Mouse (Mus musculus) midbrain, embryonic 14.5 days (tissue): Measurements from ENCODE around the gene Cenpi. TPM values are rescaled to one million over a fixed set of nuclear protein-coding genes. Genes with fewer than 3 reads are reported as not detected.

Source experiments
- ATAC-seq: fragments of 200-750 bp; cut with Nextera tagmentation; 2 replicates; pipeline ENCODE4 v1.8.0; 2017; ENCODE audit warnings: moderate number of reproducible peaks, moderate library complexity; ENCODE audit not compliant: low FRiP score, low TSS enrichment
- DNase-seq: peaks from one replicate; pipeline ENCODE4 v3.0.0-alpha.2; 2015
- H3K27ac ChIP-seq: fragments of 300-500 bp; sonication (generic); replicated peaks from 2 replicates; pipeline ENCODE4 v1.5.1; 2014; ENCODE audit warnings: mild to moderate bottlenecking, low read depth, low read length, moderate library complexity
- H3K27me3 ChIP-seq: fragments of 300-500 bp; sonication (generic); 2 replicates; pipeline ENCODE4 v1.6.1; 2014; ENCODE audit warnings: low read length, control low read depth, mixed read lengths; ENCODE audit not compliant: control insufficient read depth, insufficient read depth
- H3K36me3 ChIP-seq: fragments of 300-500 bp; sonication (generic); 2 replicates; pipeline ENCODE4 v1.6.1; 2014; ENCODE audit warnings: low read length, control low read depth; ENCODE audit not compliant: control insufficient read depth, insufficient read depth
- H3K4me1 ChIP-seq: fragments of 300-500 bp; sonication (generic); 2 replicates; pipeline ENCODE4 v1.6.1; 2014; ENCODE audit warnings: mild to moderate bottlenecking, antibody characterized with exemption, low read length, control low read depth; ENCODE audit not compliant: control insufficient read depth, insufficient read depth
- H3K4me2 ChIP-seq: fragments of 300-500 bp; sonication (generic); 2 replicates; pipeline ENCODE4 v1.6.1; 2014; ENCODE audit warnings: mild to moderate bottlenecking, low read length, moderate library complexity
- H3K4me3 ChIP-seq: fragments of 300-500 bp; sonication (generic); replicated peaks from 2 replicates; pipeline ENCODE4 v1.5.1; 2014; ENCODE audit warnings: low read depth, low read length
- H3K9ac ChIP-seq: fragments of 300-500 bp; sonication (generic); replicated peaks from 2 replicates; pipeline ENCODE4 v1.6.1; 2014; ENCODE audit warnings: mild to moderate bottlenecking, low read length, moderate library complexity
- H3K9me3 ChIP-seq: fragments of 300-500 bp; sonication (generic); 2 replicates; pipeline ENCODE4 v1.6.1; 2016; ENCODE audit warnings: low read length, control low read depth, mixed read lengths; ENCODE audit not compliant: control insufficient read depth
- WGBS: fragments of 180-500 bp; shearing (Covaris S2); extraction: QIAGEN DNeasy Blood & Tissue Kit; methylation state at CpG from one replicate; pipeline ENCODE4 v1.1.7; 2014; 5-methylcytosine and 5-hydroxymethylcytosine counted together
- polyA plus RNA-seq: library from polyadenylated mRNA; unstranded; fragments of >200 nt; fragmentation: Nextera tagmentation; extraction: Ambion mirVana; gene quantifications from 2 replicates; pipeline ENCODE4 v1.2.1, GENCODE M21; 2014

Gene Cenpi
- 5.7 and 8.6 TPM in 2 replicates for polyA plus RNA-seq

DNA sequence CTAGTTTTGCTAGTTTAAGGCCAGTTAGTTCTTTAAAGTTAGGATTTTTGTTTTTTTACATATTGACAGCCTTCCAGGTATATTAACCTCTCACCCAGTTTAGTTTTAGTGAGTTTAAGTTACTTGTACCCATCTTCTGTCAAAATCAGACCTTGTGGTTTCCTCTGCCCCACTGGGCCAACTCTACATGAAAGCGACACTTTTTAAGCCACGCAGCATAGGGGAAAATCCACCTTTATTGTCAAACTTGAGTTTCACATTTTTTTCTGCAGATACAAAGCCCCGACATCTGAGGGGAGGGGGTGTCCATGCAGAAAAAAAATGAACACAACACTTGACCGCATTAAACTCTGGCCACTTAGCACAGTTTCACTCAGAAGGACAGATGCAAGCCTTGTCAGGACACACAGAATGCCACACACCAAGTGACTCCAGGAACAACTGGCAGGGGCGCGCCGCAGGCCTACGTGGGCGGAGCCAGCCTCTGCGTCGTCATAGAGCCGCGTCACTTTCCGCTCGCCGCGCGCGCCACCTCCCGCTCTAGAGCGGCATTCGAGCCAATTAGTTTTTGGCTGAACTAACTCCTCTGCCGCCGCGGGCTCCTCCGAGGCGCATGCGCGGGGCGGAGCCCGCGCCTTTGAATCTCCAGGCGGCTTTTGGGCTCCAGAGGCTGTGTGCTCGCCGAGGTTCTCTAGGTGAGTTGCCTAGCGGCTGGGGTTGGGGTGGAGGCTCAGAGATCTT is at the start of gene Cenpi:
Gene Cenpi, plus strand, starts transcription at position 551 of the 741 bp plus-strand sequence.
- peak; percentile 92 for DNase-seq
- H3K9me3 ChIP-seq: no peaks in the 10 kb centered on the region
- H3K4me1 ChIP-seq: no peaks in the 10 kb centered on the region
- 21% methylated on average over 36 of the region's 36 CpGs for WGBS
- no peaks in the 10 kb centered on the region for H3K27me3 ChIP-seq
- H3K4me3 ChIP-seq: peak within 1 kb of the TSS; percentile 36
- peak within 1 kb of the TSS; percentile 57 for H3K4me2 ChIP-seq
- no peak within 1 kb of the TSS for H3K27ac ChIP-seq
- peak within 1 kb of the TSS; percentile 36; the same call in 1 of the 2 replicates for H3K9ac ChIP-seq
- H3K36me3 ChIP-seq: no peaks in the 10 kb centered on the region
- peak; percentile 92 for ATAC-seq

- ATAC-seq (no peak), DNase-seq (no peak)
- Histone ChIP-seq H3K4me1 (no peaks in the 10 kb centered on the region), H3K4me3 (no peak overlapping the region), H3K27ac (no peak overlapping the region), H3K36me3 (no peaks in the 10 kb centered on the region), H3K9me3 (no peaks in the 10 kb centered on the region), H3K4me2 (no peak overlapping the region), H3K9ac (no peak overlapping the region), H3K27me3 (no peaks in the 10 kb centered on the region)
- WGBS: 46% methylated on average over 5 of the region's 5 CpGs
Observed at GRCm38 (mm10) chrX:134261191-134261590, 46.7 kb upstream of the Cenpi start.

DNA sequence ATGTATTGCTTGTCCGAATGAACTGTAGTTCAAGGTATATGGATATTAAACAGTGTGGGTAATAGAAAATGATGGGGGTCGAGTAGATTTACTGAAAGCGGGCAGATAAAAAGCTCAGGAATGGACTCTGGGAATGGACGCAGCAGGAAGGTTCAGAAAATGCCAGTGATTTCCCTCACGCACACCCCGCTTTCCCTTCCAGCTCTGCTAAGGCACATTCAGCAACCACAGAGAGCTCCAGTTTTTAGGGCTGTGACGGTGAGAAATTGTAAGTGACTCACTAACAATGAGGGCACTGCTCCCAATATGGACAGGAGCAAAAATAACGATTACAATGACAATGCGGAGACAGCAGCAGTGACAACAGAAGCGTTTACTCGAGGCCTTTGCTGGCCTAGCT is 45.8 kb upstream of the Cenpi start:
- no peaks in the 10 kb centered on the region for H3K4me1 ChIP-seq
- H3K4me3 ChIP-seq: no peak overlapping the region
- H3K27me3 ChIP-seq: no peaks in the 10 kb centered on the region
- H3K36me3 ChIP-seq: no peaks in the 10 kb centered on the region
- no peaks in the 10 kb centered on the region for H3K9me3 ChIP-seq
- 66% methylated on average over 11 of the region's 11 CpGs for WGBS
- peak overlapping the region; percentile 25; the same call in 1 of the 2 replicates for H3K4me2 ChIP-seq
- no peak for ATAC-seq
- 0 out of 2 replicates have a peak overlapping the region, but pooled peaks have one; percentile 45 for H3K27ac ChIP-seq
- H3K9ac ChIP-seq: no peak overlapping the region
- DNase-seq: peak; percentile 60

DNA sequence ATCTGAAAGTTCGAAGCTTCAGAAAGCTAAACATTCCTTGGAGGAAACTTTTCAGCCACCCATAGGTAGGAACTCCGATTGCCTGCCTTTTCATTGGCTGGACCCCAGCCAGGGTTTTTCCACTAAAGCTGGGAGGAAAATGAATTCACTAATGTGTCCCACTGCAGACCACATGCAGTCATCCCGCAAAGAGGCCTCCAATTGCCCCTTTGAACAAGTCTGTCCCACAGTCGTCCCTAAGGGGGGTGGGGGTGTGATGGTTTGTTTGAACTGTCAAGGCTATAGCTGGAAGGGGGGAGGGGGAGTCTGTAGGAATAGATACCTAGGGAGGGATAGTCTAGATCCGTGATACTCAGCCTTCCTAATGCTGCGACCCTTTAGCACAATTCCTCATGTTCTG is 32.2 kb upstream of the Cenpi start:
- Histone ChIP-seq H3K4me2 (0 out of 2 replicates have a peak overlapping the region, but pooled peaks have one; percentile 54), H3K27me3 (no peaks in the 10 kb centered on the region), H3K9me3 (no peaks in the 10 kb centered on the region), H3K4me3 (no peak overlapping the region), H3K4me1 (no peaks in the 10 kb centered on the region), H3K27ac (no peak overlapping the region), H3K9ac (no peak overlapping the region), H3K36me3 (no peaks in the 10 kb centered on the region)
- peak; percentile 24 for DNase-seq
- 33% methylated on average over 6 of the region's 6 CpGs for WGBS
- no peak for ATAC-seq

GRCm38 (mm10) chrX:134276275-134277160 is 31.4 kb upstream of the Cenpi start, which contains the start of gene Trmt2b:
TSS of gene Trmt2b (minus strand) at chrX:134276984.
- DNase-seq: peak; percentile 57
- no peak within 1 kb of the TSS; the same call in 1 of the 2 replicates for H3K9ac ChIP-seq
- no peak within 1 kb of the TSS for H3K27ac ChIP-seq

GRCm38 (mm10) chrX:134280531-134280930 is 27.4 kb upstream of the Cenpi start:
- Histone ChIP-seq H3K36me3 (no peaks in the 10 kb centered on the region), H3K4me1 (no peaks in the 10 kb centered on the region), H3K4me2 (no peak overlapping the region), H3K9me3 (no peaks in the 10 kb centered on the region), H3K27ac (no peak overlapping the region), H3K9ac (no peak overlapping the region), H3K4me3 (no peak overlapping the region), H3K27me3 (no peaks in the 10 kb centered on the region)
- 94% methylated on average over 3 of the region's 3 CpGs for WGBS
- DNase-seq (no peak), ATAC-seq (no peak)

More at GRCm38 (mm10) chrX:134276275-134277160, 31.4 kb upstream of the Cenpi start, which contains the start of gene Trmt2b:
- Histone ChIP-seq H3K4me1 (no peaks in the 10 kb centered on the region), H3K27me3 (no peaks in the 10 kb centered on the region), H3K36me3 (no peaks in the 10 kb centered on the region), H3K4me3 (peak within 1 kb of the TSS; percentile 38), H3K4me2 (peak within 1 kb of the TSS; percentile 54), H3K9me3 (no peaks in the 10 kb centered on the region)
- WGBS: 19% methylated on average over 24 of the region's 26 CpGs
- peak; percentile 67; the same call in 1 of the 2 replicates for ATAC-seq

- Histone ChIP-seq H3K36me3 (no peaks in the 10 kb centered on the region), H3K4me2 (no peak overlapping the region), H3K9me3 (no peaks in the 10 kb centered on the region), H3K27ac (no peak overlapping the region), H3K4me3 (no peak overlapping the region), H3K4me1 (no peaks in the 10 kb centered on the region), H3K27me3 (no peaks in the 10 kb centered on the region), H3K9ac (no peak overlapping the region)
- 87% methylated on average over 2 of the region's 2 CpGs for WGBS
- DNase-seq (peak; percentile 29), ATAC-seq (no peak)
Observed at GRCm38 (mm10) chrX:134285102-134285501, 22.8 kb upstream of the Cenpi start.

- Histone ChIP-seq H3K27ac (no peak overlapping the region; the same call in 1 of the 2 replicates), H3K4me2 (no peak overlapping the region), H3K9me3 (no peaks in the 10 kb centered on the region), H3K4me3 (no peak overlapping the region), H3K9ac (no peak overlapping the region), H3K4me1 (no peaks in the 10 kb centered on the region), H3K36me3 (no peaks in the 10 kb centered on the region), H3K27me3 (no peaks in the 10 kb centered on the region)
- WGBS: 41% methylated on average over 4 of the region's 4 CpGs
- ATAC-seq (no peak), DNase-seq (peak; percentile 15)
Observed at GRCm38 (mm10) chrX:134285791-134286190, 22.1 kb upstream of the Cenpi start.
